Mouse (Mus musculus) layer of hippocampus, adult 18-20 months (tissue): ENCODE data around the gene Hes3. TPM values are rescaled to one million over a fixed set of nuclear protein-coding genes. Genes with fewer than 3 reads are reported as not detected.
A peak's percentile ranks its signal among the peaks of the same experiment; 100 is the strongest.

ENCODE experiments used
- DNase-seq, 2 experiments: peaks; one replicate each; pipeline ENCODE4 v3.0.0; 2022; ENCODE audit warnings: low spot score in 2 of 2
- total RNA-seq, 2 experiments: library from RNA; stranded (reverse); gene quantifications; 2 replicates each; pipeline ENCODE4 v1.2.3; 2021

The Hes3 gene
- total RNA-seq, 2 experiments from 2014 or later = not detected

- DNase-seq = no peak
Measured at GRCm38 (mm10) chr4:152307542-152307941, 16.1 kb upstream of the Hes3 start.

GRCm38 (mm10) chr4:152305991-152306390 is 14.5 kb upstream of the Hes3 start:
- DNase-seq = no peak

GRCm38 (mm10) chr4:152304685-152305084 is 13.2 kb upstream of the Hes3 start:
- DNase-seq = no peak

GRCm38 (mm10) chr4:152303172-152303571 is 11.7 kb upstream of the Hes3 start:
- no peak for DNase-seq

- no peak for DNase-seq
Measured at GRCm38 (mm10) chr4:152302012-152302411, 10.6 kb upstream of the Hes3 start.

GRCm38 (mm10) chr4:152300375-152300774 is 8.9 kb upstream of the Hes3 start:
- no peak for DNase-seq

- DNase-seq = no peak
Measured at GRCm38 (mm10) chr4:152298836-152299235, 7.4 kb upstream of the Hes3 start.

GRCm38 (mm10) chr4:152296874-152297861 is 5.7 kb upstream of the Hes3 start, which contains the start of gene Icmt:
Gene Icmt (plus strand): TSS chr4:152297227.
- DNase-seq = peak; percentile 99

GRCm38 (mm10) chr4:152296371-152296770 is 4.9 kb upstream of the Hes3 start:
- no peak for DNase-seq

- DNase-seq = no peak
Measured at GRCm38 (mm10) chr4:152295916-152296315, 4.5 kb upstream of the Hes3 start.

- DNase-seq = no peak
Measured at GRCm38 (mm10) chr4:152294188-152294929, 2.9 kb upstream of the Hes3 start.

GRCm38 (mm10) chr4:152292102-152292765 is 772 bp upstream of the Hes3 start:
- DNase-seq = no peak

GRCm38 (mm10) chr4:152290991-152291390 is 471 bp downstream of the Hes3 start:
- no peak for DNase-seq

GRCm38 (mm10) chr4:152290385-152290784 is 1.1 kb downstream of the Hes3 start:
- DNase-seq = no peak

- DNase-seq = no peak
Measured at GRCm38 (mm10) chr4:152288398-152288945, 3.0 kb downstream of the Hes3 start.

- no peak for DNase-seq
Measured at GRCm38 (mm10) chr4:152287317-152288120, 3.9 kb downstream of the Hes3 start.

GRCm38 (mm10) chr4:152286887-152287286 is 4.6 kb downstream of the Hes3 start:
- DNase-seq = no peak

- no peak for DNase-seq
Measured at GRCm38 (mm10) chr4:152286183-152286582, 5.3 kb downstream of the Hes3 start.

- DNase-seq = peak in 1 of 2 experiments; percentile 59
Measured at GRCm38 (mm10) chr4:152285505-152285904, 6.0 kb downstream of the Hes3 start.
